Mouse (Mus musculus) spleen, postnatal 14 days (tissue): Measurements from ENCODE around the gene Sms.

Experiments used
- DNase-seq, 2 experiments: peaks; one replicate each; pipeline ENCODE4 v3.0.0; 2021 to 2022; ENCODE audit warnings: low spot score in 2 of 2

The Sms gene

DNA sequence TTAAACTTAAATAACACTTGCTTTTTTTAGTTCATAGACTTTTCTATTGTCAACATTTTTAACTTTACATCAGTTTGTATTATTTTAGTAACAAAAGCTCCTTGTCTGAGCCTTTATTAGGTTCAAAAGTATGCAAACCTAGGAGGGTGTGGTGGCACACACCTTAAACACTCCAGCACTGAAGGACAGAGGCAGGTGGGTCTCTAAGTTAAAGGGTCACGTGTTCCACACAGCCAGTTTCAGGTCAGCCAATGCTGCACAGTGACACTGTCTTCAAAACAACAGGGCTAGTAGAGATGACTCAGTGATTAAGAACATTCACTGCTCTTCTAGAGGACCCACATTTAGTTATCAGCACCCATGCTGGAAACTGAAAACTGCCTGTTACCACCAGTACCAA is 43.1 kb downstream of the Sms start:
- no peak for DNase-seq

DNA sequence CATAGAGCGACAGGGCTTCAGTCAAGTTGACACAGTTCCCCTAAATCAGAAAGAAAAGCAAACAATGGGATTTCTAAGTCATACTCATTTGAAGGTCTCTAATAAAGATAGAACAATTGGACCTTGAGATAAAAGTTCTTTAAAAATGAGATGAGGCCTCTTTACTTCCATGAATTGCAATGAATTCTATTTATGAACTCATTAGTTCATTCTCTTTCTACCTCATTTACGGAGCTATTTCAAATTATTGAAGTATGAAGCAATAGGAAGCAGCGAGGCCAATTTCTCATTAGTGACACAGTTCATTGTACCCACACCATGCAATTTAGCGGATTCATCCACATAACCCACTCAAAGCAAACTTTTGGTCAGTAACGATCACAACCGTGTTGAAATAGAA is 44.7 kb downstream of the Sms start:
- no peak for DNase-seq

DNA sequence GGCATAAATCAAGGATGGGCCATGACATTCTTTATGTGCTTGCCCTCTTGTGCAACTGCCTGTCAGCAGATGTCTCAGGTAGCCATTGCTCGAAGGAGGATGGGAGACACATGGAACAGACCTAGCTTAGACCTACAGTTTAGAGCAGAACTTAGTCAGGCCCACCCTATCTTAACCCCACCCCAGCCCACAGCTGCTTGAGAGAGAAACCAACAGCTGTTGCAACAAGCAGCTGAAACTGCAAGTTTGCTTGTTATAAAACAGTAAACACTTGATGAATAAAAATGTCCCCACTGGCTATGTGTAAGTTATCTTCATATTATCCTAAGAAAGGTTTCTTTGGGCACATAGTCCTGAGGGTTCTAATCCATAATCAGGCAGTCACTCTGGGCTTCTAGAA is 57.3 kb downstream of the Sms start:
- no peak for DNase-seq

DNA sequence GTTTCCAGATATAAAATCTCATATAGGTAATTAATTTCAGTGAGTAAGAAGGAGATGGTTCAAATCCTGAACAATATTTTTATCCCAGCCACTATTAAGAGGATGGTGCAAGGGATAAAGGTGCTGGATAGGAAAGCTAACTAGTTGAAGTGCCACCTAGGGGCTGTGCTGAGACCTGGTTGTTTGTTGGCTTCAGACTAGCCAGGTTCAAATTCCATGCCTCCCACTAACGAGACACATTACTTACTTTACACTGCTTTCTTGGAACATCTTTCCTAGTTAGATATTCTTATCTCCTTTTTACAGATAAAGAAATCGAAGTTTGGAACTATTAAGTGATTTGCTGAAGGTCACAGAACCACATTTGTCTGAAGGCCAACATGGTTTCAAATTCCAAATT is 72.6 kb downstream of the Sms start:
- DNase-seq, result no peak

DNA sequence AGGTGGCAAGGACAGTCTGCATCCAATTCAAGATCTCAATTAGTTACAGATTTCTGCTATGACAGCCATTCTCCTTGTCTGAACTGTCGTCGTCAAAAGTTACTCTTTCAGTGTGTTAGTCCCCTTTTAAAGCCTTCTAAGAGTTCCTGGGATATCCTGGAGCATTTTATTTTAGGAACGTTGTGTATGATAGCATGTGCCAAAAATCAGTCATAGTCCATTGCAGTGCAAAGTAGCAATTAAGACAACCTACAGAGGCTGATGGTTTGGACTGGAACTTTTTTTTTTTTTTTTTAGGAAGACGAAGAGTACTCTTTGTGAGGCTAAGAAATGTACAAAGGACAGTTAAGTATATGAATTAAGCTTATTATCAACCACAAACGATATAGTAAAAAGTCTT is 76.9 kb downstream of the Sms start, which contains the start of gene Phex:
Gene Phex (minus strand): TSS at position 101 of the 400 bp plus-strand sequence.
- DNase-seq, result no peak

DNA sequence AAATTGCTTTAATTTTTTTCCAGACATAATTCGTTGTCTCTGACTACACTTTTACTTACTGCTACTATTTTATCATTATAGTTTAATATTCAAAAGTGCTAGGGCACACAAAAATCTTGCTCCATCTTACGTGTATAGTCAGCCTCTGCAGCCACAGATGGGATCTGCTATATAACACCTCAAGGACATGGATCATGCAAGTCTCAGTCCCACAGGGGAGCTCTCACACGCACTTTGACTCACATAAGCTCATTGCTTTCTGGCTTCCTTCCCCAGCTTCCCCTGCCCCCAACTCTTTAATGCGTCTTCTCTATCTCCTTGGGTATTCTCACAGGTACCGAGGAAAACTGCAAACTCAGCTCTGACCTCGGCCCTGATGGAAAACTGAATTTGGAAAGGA is 87.2 kb downstream of the Sms start:
- DNase-seq, result no peak
